Mouse (Mus musculus) E14TG2a.4 (cell line): ENCODE data around the gene Tgm3.

Experiments used
- CTCF ChIP-seq: conservative IDR thresholded peaks from 2 replicates; pipeline ENCODE4 v1.5.1; 2014; ENCODE audit warnings: low read length
- POU5F1 ChIP-seq: IDR thresholded peaks from 2 replicates; pipeline ENCODE4 v1.6.1; 2014; ENCODE audit warnings: low read length, borderline replicate concordance

GRCm38 (mm10) chr2:129998476-129998875 is 13.7 kb upstream of the Tgm3 start:
- no peak for TF ChIP-seq CTCF
- TF ChIP-seq POU5F1: no peak
